Mouse (Mus musculus) granulocyte monocyte progenitor cell, adult 5-6 weeks (primary cell): ENCODE results near the gene Tagln. TPM values are rescaled to one million over a fixed set of nuclear protein-coding genes. Genes with fewer than 3 reads are reported as not detected.

ENCODE experiments used
- ATAC-seq: replicated peaks from 2 replicates; pipeline ENCODE4 v1.8.0; 2016; ENCODE audit warnings: mild to moderate bottlenecking, moderate TSS enrichment, inconsistent platforms; ENCODE audit not compliant: poor library complexity, severe bottlenecking
- total RNA-seq, 2 experiments: library from RNA; stranded (forward) in 1 of 2; stranded (reverse) in 1 of 2; fragments of 200-712, 200-1000 nt in 1 of 2; fragments of >200 nt in 1 of 2; fragmentation: Nextera tagmentation in 1 of 2; gene quantifications; 2 replicates each; pipeline ENCODE4 v1.2.3; 2014 to 2017

The Tagln gene
- total RNA-seq (2014; fragmentation: Nextera tagmentation) (not detected in 2 replicates), total RNA-seq (2017) (not detected in 2 replicates)

GRCm38 (mm10) chr9:45935628-45936210, at the start of gene Tagln:
Tagln (minus strand) TSS chr9:45936058.
- no peak for ATAC-seq

GRCm38 (mm10) chr9:45985229-45985567, 49.3 kb upstream of the Tagln start:
- ATAC-seq: peak; percentile 47; the same call in 1 of the 2 replicates

GRCm38 (mm10) chr9:45984409-45985228, 48.8 kb upstream of the Tagln start:
- ATAC-seq: peak; percentile 87

- peak; percentile 34; the same call in 1 of the 2 replicates for ATAC-seq
Observed at GRCm38 (mm10) chr9:45983676-45984408, 48.0 kb upstream of the Tagln start.

GRCm38 (mm10) chr9:45981331-45981730, 45.5 kb upstream of the Tagln start:
- no peak for ATAC-seq

GRCm38 (mm10) chr9:45980611-45981010, 44.8 kb upstream of the Tagln start:
- ATAC-seq: no peak

GRCm38 (mm10) chr9:45979778-45980177, 43.9 kb upstream of the Tagln start:
- no peak for ATAC-seq

- ATAC-seq: no peak
Observed at GRCm38 (mm10) chr9:45976884-45977283, 41.0 kb upstream of the Tagln start.

GRCm38 (mm10) chr9:45963577-45963976, 27.7 kb upstream of the Tagln start:
- ATAC-seq: no peak

- peak; percentile 74 for ATAC-seq
Observed at GRCm38 (mm10) chr9:45961855-45962254, 26.0 kb upstream of the Tagln start.

GRCm38 (mm10) chr9:45959661-45960060, 23.8 kb upstream of the Tagln start:
- peak; percentile 73 for ATAC-seq

- ATAC-seq: no peak
Observed at GRCm38 (mm10) chr9:45958851-45959250, 23.0 kb upstream of the Tagln start.

- no peak for ATAC-seq
Observed at GRCm38 (mm10) chr9:45958023-45958670, 22.3 kb upstream of the Tagln start.

GRCm38 (mm10) chr9:45955107-45955963, 19.5 kb upstream of the Tagln start, which contains the start of gene Sidt2:
Sidt2 (minus strand) TSS chr9:45955258.
- ATAC-seq: peak; percentile 55

- ATAC-seq: peak; percentile 12; the same call in 1 of the 2 replicates
Observed at GRCm38 (mm10) chr9:45954294-45955106, 18.6 kb upstream of the Tagln start.

GRCm38 (mm10) chr9:45953511-45954293, 17.8 kb upstream of the Tagln start:
- ATAC-seq: peak; percentile 54

GRCm38 (mm10) chr9:45952890-45953289, 17.0 kb upstream of the Tagln start:
- no peak for ATAC-seq

- no peak for ATAC-seq
Observed at GRCm38 (mm10) chr9:45952057-45952456, 16.2 kb upstream of the Tagln start.
